Mouse (Mus musculus): Measurements from ENCODE around the gene Wfdc2. TPM values are rescaled to one million over a fixed set of nuclear protein-coding genes. Genes with fewer than 3 reads are reported as not detected.

Wfdc2 gene
- polyA plus RNA-seq, 1 experiment from 2014 or later, result 2.5 TPM

DNA sequence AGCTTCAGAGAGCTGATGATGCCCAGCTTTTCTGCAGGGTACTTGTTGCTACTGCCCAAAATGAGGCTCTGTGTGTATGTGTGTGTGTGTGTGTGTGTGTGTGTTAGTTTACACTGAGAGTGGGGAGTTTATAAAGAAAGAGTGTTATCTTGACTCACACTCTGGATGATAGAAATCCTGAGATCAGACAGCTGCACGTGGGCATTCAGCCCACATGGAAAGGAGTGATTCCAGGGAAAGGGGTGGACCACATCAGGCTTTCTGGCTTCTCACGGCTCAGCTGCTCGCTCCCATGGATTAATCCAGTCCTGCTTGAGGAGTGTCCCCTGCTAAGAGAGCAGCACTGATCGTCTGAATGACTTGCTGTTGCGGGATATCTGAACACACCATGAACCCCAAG, 20.1 kb upstream of the Wfdc2 start:
- H3K9me3 ChIP-seq (replicated peaks; ENCODE audit: control insufficient read depth, low read length, poor library complexity, severe bottlenecking), result no peaks in the 10 kb centered on the region
- no peaks in the 10 kb centered on the region for H3K27me3 ChIP-seq (ENCODE audit: control insufficient read depth, insufficient read depth, low read depth, low read length)
- no peak overlapping the region for H3K27ac ChIP-seq (ENCODE audit: low read length)
- H3K4me2 ChIP-seq (ENCODE audit: low read length), result no peak overlapping the region
- H3K4me3 ChIP-seq (ENCODE audit: low read depth, low read length), result no peak overlapping the region
- H3K36me3 ChIP-seq (ENCODE audit: control insufficient read depth, insufficient read depth, low read length), result no peaks in the 10 kb centered on the region
- 64% methylated on average over 5 of the region's 5 CpGs for WGBS
- no peaks in the 10 kb centered on the region for H3K4me1 ChIP-seq (ENCODE audit: control insufficient read depth, insufficient read depth, low read length)
- ATAC-seq, result no peak
- H3K9ac ChIP-seq (ENCODE audit: low read depth, low read length), result no peak overlapping the region

DNA sequence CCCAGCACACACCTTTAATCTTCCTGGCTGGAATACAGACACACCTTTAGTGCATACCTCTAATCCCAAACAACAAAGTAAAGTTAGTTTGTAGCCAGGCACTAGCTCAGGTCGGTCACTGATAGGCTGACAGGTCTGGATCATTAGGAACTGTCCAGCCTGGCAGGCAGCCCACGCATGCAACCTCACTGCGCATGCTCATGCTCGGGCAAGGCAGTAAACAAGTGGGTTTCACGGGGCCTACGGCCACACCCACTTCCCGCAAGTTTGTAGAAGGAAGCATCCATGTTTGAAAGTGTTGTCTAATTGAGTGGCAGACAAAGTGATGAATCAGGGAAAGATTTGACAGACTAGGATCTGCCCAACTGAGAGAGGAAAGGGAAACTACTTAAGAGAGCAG, 19.6 kb upstream of the Wfdc2 start:
- WGBS, result 87% methylated on average over 7 of the region's 7 CpGs
- ATAC-seq, result no peak

DNA sequence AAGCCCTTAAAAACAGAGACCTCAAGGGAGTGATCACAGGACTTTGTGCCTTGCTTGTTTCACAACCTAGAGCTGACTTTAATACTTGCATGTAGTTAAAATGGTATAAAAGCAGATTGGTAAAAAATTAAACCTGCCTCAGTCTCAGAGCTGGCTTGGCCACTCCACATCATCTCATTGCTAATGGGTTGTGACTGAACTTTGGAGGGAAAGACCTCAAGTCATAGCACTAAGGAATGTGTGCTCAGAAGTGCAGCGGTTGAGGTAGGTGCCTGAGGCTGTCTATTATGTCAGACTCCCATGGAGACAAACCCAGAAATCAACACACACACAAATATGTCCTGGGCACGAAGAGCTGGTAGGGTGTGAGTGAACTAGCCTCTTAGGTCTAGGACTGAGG, 18.5 kb upstream of the Wfdc2 start:
- WGBS, result 72% methylated on average over 2 of the region's 2 CpGs
- Histone ChIP-seq H3K4me2 (ENCODE audit: low read length) (no peak overlapping the region), H3K27me3 (ENCODE audit: control insufficient read depth, insufficient read depth, low read depth, low read length) (no peaks in the 10 kb centered on the region), H3K27ac (ENCODE audit: low read length) (no peak overlapping the region), H3K9me3 (replicated peaks; ENCODE audit: control insufficient read depth, low read length, poor library complexity, severe bottlenecking) (no peaks in the 10 kb centered on the region), H3K36me3 (ENCODE audit: control insufficient read depth, insufficient read depth, low read length) (no peaks in the 10 kb centered on the region), H3K4me3 (ENCODE audit: low read depth, low read length) (no peak overlapping the region), H3K9ac (ENCODE audit: low read depth, low read length) (no peak overlapping the region), H3K4me1 (ENCODE audit: control insufficient read depth, insufficient read depth, low read length) (no peaks in the 10 kb centered on the region)
- no peak for ATAC-seq

More for the DNA sequence above, 19.6 kb upstream of the Wfdc2 start:
- Histone ChIP-seq H3K4me1 (ENCODE audit: control insufficient read depth, insufficient read depth, low read length) (no peaks in the 10 kb centered on the region), H3K27me3 (ENCODE audit: control insufficient read depth, insufficient read depth, low read depth, low read length) (no peaks in the 10 kb centered on the region), H3K36me3 (ENCODE audit: control insufficient read depth, insufficient read depth, low read length) (no peaks in the 10 kb centered on the region), H3K27ac (ENCODE audit: low read length) (no peak overlapping the region), H3K9ac (ENCODE audit: low read depth, low read length) (no peak overlapping the region), H3K4me2 (ENCODE audit: low read length) (no peak overlapping the region), H3K9me3 (replicated peaks; ENCODE audit: control insufficient read depth, low read length, poor library complexity, severe bottlenecking) (no peaks in the 10 kb centered on the region), H3K4me3 (ENCODE audit: low read depth, low read length) (no peak overlapping the region)

DNA sequence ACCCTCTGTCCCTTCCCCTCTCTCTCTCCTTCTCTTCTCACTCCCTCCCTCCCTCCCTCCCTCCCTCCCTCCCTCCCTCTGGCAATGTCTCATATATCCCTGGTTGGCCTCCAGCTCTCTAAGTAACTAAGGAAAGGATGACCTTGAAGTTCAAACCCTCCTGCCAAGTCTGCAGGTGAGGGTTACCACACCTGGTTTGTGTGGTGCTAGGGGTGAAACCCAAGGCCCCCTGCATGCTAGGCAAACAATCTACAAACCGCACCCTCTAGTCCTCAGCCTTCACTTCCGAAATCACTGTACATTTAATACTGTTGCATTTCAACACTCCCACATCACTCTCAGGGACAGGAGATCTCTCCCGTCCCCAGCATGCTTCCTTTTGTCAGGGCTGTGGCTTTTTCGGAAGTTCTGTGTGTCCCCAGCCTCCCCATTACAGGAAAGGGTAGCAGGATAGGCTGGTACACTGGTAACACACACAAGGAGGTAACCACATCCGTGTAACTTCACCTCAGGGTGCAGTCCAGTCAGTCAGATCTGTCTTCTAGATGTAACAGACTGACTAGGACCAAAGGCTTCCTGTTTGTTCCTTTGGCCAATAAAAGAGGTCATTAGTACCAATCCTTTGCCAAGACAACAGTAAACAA, 17.6 kb upstream of the Wfdc2 start:
- WGBS, result 56% methylated on average over 5 of the region's 5 CpGs
- Histone ChIP-seq H3K4me1 (ENCODE audit: control insufficient read depth, insufficient read depth, low read length) (no peaks in the 10 kb centered on the region), H3K27me3 (ENCODE audit: control insufficient read depth, insufficient read depth, low read depth, low read length) (no peaks in the 10 kb centered on the region), H3K9ac (ENCODE audit: low read depth, low read length) (no peak overlapping the region), H3K9me3 (replicated peaks; ENCODE audit: control insufficient read depth, low read length, poor library complexity, severe bottlenecking) (no peaks in the 10 kb centered on the region), H3K4me2 (ENCODE audit: low read length) (no peak overlapping the region), H3K36me3 (ENCODE audit: control insufficient read depth, insufficient read depth, low read length) (no peaks in the 10 kb centered on the region), H3K27ac (ENCODE audit: low read length) (no peak overlapping the region), H3K4me3 (ENCODE audit: low read depth, low read length) (no peak overlapping the region)
- no peak for ATAC-seq

DNA sequence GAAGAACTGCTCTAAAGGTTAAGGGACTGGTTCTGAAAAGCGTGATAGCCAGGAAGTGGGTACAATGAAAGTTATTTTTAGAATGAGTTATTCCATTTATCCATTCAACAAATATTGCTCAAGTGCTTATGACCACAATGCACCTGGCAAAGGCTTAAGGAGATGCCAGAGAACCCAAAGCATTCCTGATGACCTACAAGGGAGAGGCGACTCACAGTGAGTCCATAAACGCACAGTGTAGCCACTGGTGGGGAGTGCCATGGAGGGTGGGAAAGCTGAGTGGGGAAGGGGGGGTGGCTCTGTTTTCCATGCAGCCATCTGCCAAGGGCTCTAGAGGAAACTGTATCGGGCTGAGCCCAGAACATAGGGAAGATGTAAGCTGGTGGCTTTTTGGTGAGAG, 12.9 kb upstream of the Wfdc2 start:
- Histone ChIP-seq H3K9ac (ENCODE audit: low read depth, low read length) (no peak overlapping the region), H3K4me2 (ENCODE audit: low read length) (no peak overlapping the region), H3K27ac (ENCODE audit: low read length) (no peak overlapping the region), H3K36me3 (ENCODE audit: control insufficient read depth, insufficient read depth, low read length) (no peaks in the 10 kb centered on the region), H3K9me3 (replicated peaks; ENCODE audit: control insufficient read depth, low read length, poor library complexity, severe bottlenecking) (no peaks in the 10 kb centered on the region), H3K4me3 (ENCODE audit: low read depth, low read length) (no peak overlapping the region), H3K27me3 (ENCODE audit: control insufficient read depth, insufficient read depth, low read depth, low read length) (no peaks in the 10 kb centered on the region), H3K4me1 (ENCODE audit: control insufficient read depth, insufficient read depth, low read length) (peaks cover 10% of the 10 kb centered on the region)
- no peak for ATAC-seq
- 44% methylated on average over 4 of the region's 4 CpGs for WGBS

DNA sequence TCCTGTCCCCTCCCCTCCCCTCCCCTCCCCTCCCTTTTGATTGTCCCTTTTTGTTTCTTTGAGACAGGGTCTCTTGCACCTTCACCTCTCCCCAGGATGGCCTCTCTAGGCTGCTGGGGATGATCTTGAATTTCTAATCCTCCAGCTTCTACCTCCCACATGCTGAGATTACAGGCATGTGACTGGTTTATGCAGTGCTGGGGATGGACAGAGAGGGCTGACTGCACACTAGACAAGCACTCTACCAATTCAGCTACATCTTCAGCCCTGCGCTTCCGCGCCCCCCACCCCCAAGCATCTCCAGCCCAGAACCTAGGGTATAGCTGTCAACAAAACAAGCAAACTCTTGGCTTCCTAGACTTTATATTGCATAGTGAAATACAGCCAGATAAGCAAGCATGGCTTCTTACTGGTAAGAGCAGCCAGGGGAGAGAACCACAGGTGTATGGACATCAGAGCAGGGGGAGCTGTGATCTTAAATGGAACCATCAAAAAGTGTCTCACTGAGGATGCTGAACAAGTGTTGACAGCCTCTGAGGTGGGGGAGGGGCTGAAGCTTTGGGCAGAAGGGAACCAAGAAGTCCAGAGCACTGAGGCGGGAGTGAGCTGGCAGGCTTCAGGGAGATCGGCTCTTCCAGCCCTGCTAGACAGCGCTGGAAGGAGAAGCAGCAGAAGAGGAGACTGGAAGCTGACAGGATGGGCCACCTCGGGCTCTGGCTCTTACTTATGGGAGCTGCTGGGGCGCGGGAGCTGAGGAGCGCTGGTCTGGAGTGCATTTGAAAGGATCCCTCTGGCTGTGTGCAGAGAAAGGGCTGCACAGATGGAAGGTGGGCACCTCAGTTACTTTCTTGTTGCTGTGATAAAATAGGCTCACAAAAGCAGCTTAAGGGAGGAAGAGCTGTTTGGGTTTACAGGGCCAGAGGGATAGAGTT, 12.0 kb upstream of the Wfdc2 start:
- Histone ChIP-seq H3K9ac (ENCODE audit: low read depth, low read length) (peak overlapping the region; percentile 50; the same call in 1 of the 2 replicates), H3K27ac (ENCODE audit: low read length) (no peak overlapping the region), H3K4me3 (ENCODE audit: low read depth, low read length) (no peak overlapping the region), H3K9me3 (replicated peaks; ENCODE audit: control insufficient read depth, low read length, poor library complexity, severe bottlenecking) (no peaks in the 10 kb centered on the region), H3K4me1 (ENCODE audit: control insufficient read depth, insufficient read depth, low read length) (peaks cover 10% of the 10 kb centered on the region), H3K4me2 (ENCODE audit: low read length) (peak overlapping the region; percentile 43), H3K36me3 (ENCODE audit: control insufficient read depth, insufficient read depth, low read length) (no peaks in the 10 kb centered on the region), H3K27me3 (ENCODE audit: control insufficient read depth, insufficient read depth, low read depth, low read length) (no peaks in the 10 kb centered on the region)
- ATAC-seq, result no peak
- WGBS, result 14% methylated on average over 10 of the region's 10 CpGs

DNA sequence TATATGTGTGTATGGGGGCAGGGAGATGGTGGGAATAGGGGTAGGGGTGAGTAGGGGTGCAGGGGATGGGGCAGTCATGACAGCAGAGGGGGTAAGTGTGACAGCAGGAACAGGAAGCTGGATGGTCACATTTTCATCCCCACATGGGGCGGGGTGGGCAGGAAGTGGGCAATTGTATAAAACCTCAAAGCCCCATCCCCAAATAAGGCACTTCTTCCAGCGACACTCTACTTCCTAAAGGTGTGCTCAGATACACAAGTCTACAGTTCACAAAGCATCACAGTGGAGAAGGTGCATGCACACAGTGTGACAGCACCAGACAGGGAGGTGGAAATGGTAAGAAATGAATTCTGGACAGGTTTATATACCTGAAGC, 11.3 kb upstream of the Wfdc2 start:
- no peak for ATAC-seq
- H3K27ac ChIP-seq (ENCODE audit: low read length), result no peak overlapping the region
- H3K27me3 ChIP-seq (ENCODE audit: control insufficient read depth, insufficient read depth, low read depth, low read length), result no peaks in the 10 kb centered on the region
- H3K4me2 ChIP-seq (ENCODE audit: low read length), result no peak overlapping the region
- peaks cover 10% of the 10 kb centered on the region for H3K4me1 ChIP-seq (ENCODE audit: control insufficient read depth, insufficient read depth, low read length)
- no peak overlapping the region for H3K4me3 ChIP-seq (ENCODE audit: low read depth, low read length)
- H3K36me3 ChIP-seq (ENCODE audit: control insufficient read depth, insufficient read depth, low read length), result no peaks in the 10 kb centered on the region
- no peaks in the 10 kb centered on the region for H3K9me3 ChIP-seq (replicated peaks; ENCODE audit: control insufficient read depth, low read length, poor library complexity, severe bottlenecking)
- WGBS, result 89% methylated on average over 2 of the region's 2 CpGs
- H3K9ac ChIP-seq (ENCODE audit: low read depth, low read length), result no peak overlapping the region

DNA sequence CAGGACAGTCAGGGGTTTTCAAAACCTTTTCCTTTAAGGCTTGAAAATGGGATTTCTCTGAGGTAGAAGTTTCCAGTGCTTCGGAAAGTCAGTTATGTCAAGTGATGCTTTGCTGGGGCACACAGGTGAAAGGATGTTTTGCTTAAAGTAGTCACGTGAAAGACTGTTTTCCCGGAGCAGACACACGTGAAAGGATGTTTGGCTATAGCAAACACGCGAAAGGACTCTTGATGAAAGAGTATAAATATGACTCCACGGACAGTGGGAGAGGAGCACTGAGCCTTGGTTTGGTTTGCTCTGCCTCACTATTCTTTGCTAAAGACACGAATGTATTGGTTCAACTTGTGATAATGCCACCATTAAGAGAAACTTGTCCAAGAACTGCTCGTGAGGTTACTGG, 10.7 kb upstream of the Wfdc2 start:
- Histone ChIP-seq H3K36me3 (ENCODE audit: control insufficient read depth, insufficient read depth, low read length) (no peaks in the 10 kb centered on the region), H3K4me3 (ENCODE audit: low read depth, low read length) (no peak overlapping the region), H3K4me1 (ENCODE audit: control insufficient read depth, insufficient read depth, low read length) (peaks cover 10% of the 10 kb centered on the region), H3K9ac (ENCODE audit: low read depth, low read length) (no peak overlapping the region), H3K27me3 (ENCODE audit: control insufficient read depth, insufficient read depth, low read depth, low read length) (no peaks in the 10 kb centered on the region), H3K9me3 (replicated peaks; ENCODE audit: control insufficient read depth, low read length, poor library complexity, severe bottlenecking) (no peaks in the 10 kb centered on the region), H3K27ac (ENCODE audit: low read length) (no peak overlapping the region), H3K4me2 (ENCODE audit: low read length) (no peak overlapping the region)
- WGBS, result 93% methylated on average over 9 of the region's 9 CpGs
- ATAC-seq, result no peak

DNA sequence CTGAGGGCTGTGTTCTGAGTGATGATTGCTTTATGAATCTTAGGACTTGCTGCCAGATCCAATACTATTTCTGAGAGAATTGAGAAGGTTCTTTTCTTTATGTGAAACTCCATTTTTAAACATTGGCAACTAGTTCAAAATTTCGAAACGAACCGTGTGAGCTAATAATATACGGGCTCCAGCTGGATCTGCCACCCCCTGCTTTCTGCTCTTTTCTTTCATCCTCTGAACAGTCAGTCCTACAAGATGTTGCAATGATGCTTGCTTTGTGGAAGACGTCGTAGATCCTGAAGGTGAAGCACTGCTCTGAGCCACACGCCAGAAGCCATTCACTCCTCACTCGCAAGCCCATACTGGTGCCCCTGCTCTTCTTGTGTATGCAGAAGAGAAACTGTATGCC, 3.8 kb upstream of the Wfdc2 start:
- H3K4me3 ChIP-seq (ENCODE audit: low read depth, low read length), result no peak overlapping the region
- no peak overlapping the region for H3K4me2 ChIP-seq (ENCODE audit: low read length)
- H3K4me1 ChIP-seq (ENCODE audit: control insufficient read depth, insufficient read depth, low read length), result peaks cover 10% of the 10 kb centered on the region
- no peak for ATAC-seq
- H3K9me3 ChIP-seq (replicated peaks; ENCODE audit: control insufficient read depth, low read length, poor library complexity, severe bottlenecking), result no peaks in the 10 kb centered on the region
- no peaks in the 10 kb centered on the region for H3K36me3 ChIP-seq (ENCODE audit: control insufficient read depth, insufficient read depth, low read length)
- H3K27me3 ChIP-seq (ENCODE audit: control insufficient read depth, insufficient read depth, low read depth, low read length), result peaks cover 12% of the 10 kb centered on the region; the same call in 1 of the 2 replicates
- H3K9ac ChIP-seq (ENCODE audit: low read depth, low read length), result no peak overlapping the region
- 88% methylated on average over 8 of the region's 8 CpGs for WGBS
- no peak overlapping the region for H3K27ac ChIP-seq (ENCODE audit: low read length)
